Mouse (Mus musculus) thymus, adult 2 months (tissue): ENCODE results near the gene Kpna3.

Experiments used
- CTCF ChIP-seq: fragments of 200-500 bp; IDR thresholded peaks from 2 replicates; pipeline ENCODE4 v1.5.1; 2012; ENCODE audit warnings: mild to moderate bottlenecking, control low read depth, low read length, moderate library complexity, borderline replicate concordance; ENCODE audit not compliant: control insufficient read depth, poor library complexity, insufficient read depth; ENCODE audit errors: extremely low read depth
- POLR2A ChIP-seq: fragments of 200-500 bp; IDR thresholded peaks from 2 replicates; pipeline ENCODE4 v1.6.1; 2012; ENCODE audit warnings: mild to moderate bottlenecking, low read length, control low read depth, moderate library complexity; ENCODE audit not compliant: control insufficient read depth, poor library complexity, insufficient read depth; ENCODE audit errors: extremely low read depth

DNA sequence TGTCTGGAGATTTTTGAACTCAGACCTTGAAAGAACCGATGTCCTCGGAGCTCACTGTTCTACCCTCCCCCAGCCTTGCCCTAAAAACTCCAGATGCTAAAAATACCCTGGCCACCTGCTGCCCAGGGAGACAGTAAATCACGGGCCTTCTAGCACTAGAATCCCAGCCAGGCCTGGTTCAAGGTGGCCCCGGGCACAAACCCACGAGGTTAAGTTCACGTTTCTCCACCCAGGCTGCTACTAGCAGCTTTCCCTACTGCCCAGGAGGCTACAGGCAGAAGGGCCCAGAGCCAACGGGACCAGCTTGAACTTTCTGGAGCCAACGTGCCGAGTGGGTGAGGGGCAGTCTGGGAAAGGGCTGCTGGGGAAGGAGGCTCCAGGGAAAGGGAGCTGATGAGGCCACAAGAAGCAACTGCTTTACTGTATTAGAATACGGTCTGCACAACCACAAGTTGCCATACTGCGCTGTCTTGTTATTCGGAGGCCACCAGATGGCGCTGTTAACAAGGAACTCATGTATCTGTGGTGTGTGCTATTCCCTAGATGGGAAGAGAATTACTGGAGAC is 108.6 kb downstream of the Kpna3 start:
- TF ChIP-seq CTCF (no peak; the same call in 1 of the 2 replicates), POLR2A (no peak)
